Mouse (Mus musculus) small intestine, adult 2 months (tissue): ENCODE results near the gene Abca3.

Source experiments
- CTCF ChIP-seq: fragments of 200-500 bp; IDR thresholded peaks from 2 replicates; pipeline ENCODE4 v1.5.1; 2012; ENCODE audit warnings: low read depth, mild to moderate bottlenecking, control low read depth, inconsistent platforms, low read length, moderate library complexity, mixed read lengths; ENCODE audit not compliant: insufficient replicate concordance, insufficient read length; ENCODE audit errors: extremely low read depth
- POLR2A ChIP-seq: fragments of 200-500 bp; IDR thresholded peaks from 2 replicates; pipeline ENCODE4 v1.6.1; 2012; ENCODE audit warnings: low read depth, mild to moderate bottlenecking, control low read depth, inconsistent platforms, low read length, moderate library complexity

DNA sequence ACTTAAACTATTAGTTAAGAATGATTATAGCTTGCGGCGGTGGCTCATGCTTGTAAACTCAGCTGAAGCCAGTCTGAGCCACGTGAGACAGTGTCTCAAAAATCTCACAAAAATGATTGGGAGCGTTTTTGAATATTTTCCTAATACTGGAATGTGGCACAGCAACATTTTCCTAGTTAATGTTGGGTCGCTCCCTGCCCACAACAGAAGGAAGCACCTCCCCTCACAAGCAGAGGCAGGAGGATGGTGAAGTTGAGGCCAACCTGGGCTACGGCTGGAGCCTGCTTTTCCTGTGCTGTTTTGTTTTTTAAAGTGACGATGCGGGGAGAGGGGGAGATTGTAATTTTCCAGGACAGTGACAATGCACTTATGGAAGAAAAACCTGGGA, 75.4 kb downstream of the Abca3 start:
- TF ChIP-seq POLR2A (no peak), CTCF (no peak)
